Mouse (Mus musculus) lung, adult 18-20 months (tissue): ENCODE data around the gene Pnkd.

Experiments
- DNase-seq, 2 experiments: peaks; one replicate each; pipeline ENCODE4 v3.0.0; 2022; ENCODE audit warnings: mixed read lengths in 2 of 2

Gene Pnkd

GRCm38 (mm10) chr1:74284543-74285160 lies at the start of gene Pnkd, which contains the start of gene Aamp:
Gene Pnkd, plus strand, starts transcription at chr1:74284930.
Gene Aamp, minus strand, starts transcription at chr1:74284738.
- peak; percentile 100 for DNase-seq

GRCm38 (mm10) chr1:74235938-74236589 lies 48.7 kb upstream of the Pnkd start, which contains the start of gene Arpc2:
Gene Arpc2, plus strand, starts transcription at chr1:74236084.
- DNase-seq: peak; percentile 97 to 98

GRCm38 (mm10) chr1:74236590-74237317 lies 48.0 kb upstream of the Pnkd start:
- DNase-seq: peak; percentile 70 to 75

- no peak for DNase-seq
Observed at GRCm38 (mm10) chr1:74237671-74238070, 47.1 kb upstream of the Pnkd start.

GRCm38 (mm10) chr1:74238136-74238535 lies 46.6 kb upstream of the Pnkd start:
- DNase-seq: no peak

GRCm38 (mm10) chr1:74239162-74239561 lies 45.6 kb upstream of the Pnkd start:
- no peak for DNase-seq

- peak in 1 of 2 experiments; percentile 11 for DNase-seq
Observed at GRCm38 (mm10) chr1:74239618-74240017, 45.1 kb upstream of the Pnkd start.

- no peak for DNase-seq
Observed at GRCm38 (mm10) chr1:74240311-74240710, 44.4 kb upstream of the Pnkd start.

- no peak for DNase-seq
Observed at GRCm38 (mm10) chr1:74240832-74241231, 43.9 kb upstream of the Pnkd start.

- no peak for DNase-seq
Observed at GRCm38 (mm10) chr1:74245525-74245924, 39.2 kb upstream of the Pnkd start.

GRCm38 (mm10) chr1:74248799-74249198 lies 35.9 kb upstream of the Pnkd start:
- peak; percentile 68 to 71 for DNase-seq

- peak; percentile 14 to 39 for DNase-seq
Observed at GRCm38 (mm10) chr1:74249331-74249980, 35.3 kb upstream of the Pnkd start.

- DNase-seq: no peak
Observed at GRCm38 (mm10) chr1:74250096-74250495, 34.6 kb upstream of the Pnkd start.

GRCm38 (mm10) chr1:74255704-74256345 lies 28.9 kb upstream of the Pnkd start:
- DNase-seq: no peak

GRCm38 (mm10) chr1:74256782-74257181 lies 27.9 kb upstream of the Pnkd start:
- DNase-seq: no peak

- DNase-seq: no peak
Observed at GRCm38 (mm10) chr1:74262510-74262909, 22.2 kb upstream of the Pnkd start.

- DNase-seq: no peak
Observed at GRCm38 (mm10) chr1:74268750-74269149, 16.0 kb upstream of the Pnkd start.

- DNase-seq: no peak
Observed at GRCm38 (mm10) chr1:74271659-74272058, 13.1 kb upstream of the Pnkd start.

GRCm38 (mm10) chr1:74275015-74275414 lies 9.7 kb upstream of the Pnkd start:
- no peak for DNase-seq

GRCm38 (mm10) chr1:74277041-74277440 lies 7.7 kb upstream of the Pnkd start:
- no peak for DNase-seq

GRCm38 (mm10) chr1:74277883-74278537 lies 6.7 kb upstream of the Pnkd start:
- no peak for DNase-seq

- DNase-seq: no peak
Observed at GRCm38 (mm10) chr1:74278538-74278937, 6.2 kb upstream of the Pnkd start, which contains the start of gene Gpbar1. Gene Gpbar1, plus strand, starts transcription at chr1:74278550.
